Comparison of ENCODE assay signal across 12 mouse cellular contexts in the genomic region with DNA sequence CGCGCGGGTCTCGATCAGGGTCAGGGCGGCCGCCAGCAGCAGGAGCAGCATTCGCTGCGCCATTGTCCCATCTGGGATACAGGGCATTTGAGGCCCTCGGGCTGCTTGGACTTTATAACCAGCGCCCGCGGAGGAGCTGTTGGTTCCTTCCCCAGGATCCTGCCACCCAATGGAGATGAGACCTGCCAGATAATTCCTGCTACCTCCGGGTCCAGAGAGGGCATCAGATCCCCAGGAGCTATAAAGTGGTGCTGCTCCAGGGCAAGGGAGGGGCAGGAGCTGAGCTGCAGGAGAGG. TPM values are rescaled to one million over a fixed set of nuclear protein-coding genes. Genes with fewer than 3 reads are reported as not detected.
DNase-seq lines count a peak whose midpoint lies in the region; ATAC-seq and TF ChIP-seq lines count a peak whose summit lies in the region.
"Not testable (repeated sequence)": the region's sequence is repeated elsewhere in the genome, so short reads cannot be mapped to it uniquely, and the experiment has no call there.
"Had no signal": no experiment of that assay in that cellular context is flagged by ENCODE, and none has a peak within 500 bp of the region (broad histone marks: within the 10 kb centered on the region; RNA-seq: fewer than 3 reads in every experiment).

No protein-coding gene starts in this region.

- H3K27me3 ChIP-seq in ES-Bruce4 (ENCODE audit: control insufficient read depth, insufficient read depth, low read length, poor library complexity, severe bottlenecking) = not testable (repeated sequence)
- H3K27me3 ChIP-seq in forebrain, embryonic 10.5 days (ENCODE audit: poor library complexity, severe bottlenecking) = peaks cover 82% of the 10 kb centered on the region
- peaks cover 46% of the 10 kb centered on the region for H3K27me3 ChIP-seq in heart, embryonic 11.5 days (ENCODE audit: control insufficient read depth, insufficient read depth, low read length)
- H3K27me3 ChIP-seq in hindbrain, embryonic 15.5 days = peaks cover 60% of the 10 kb centered on the region
- H3K27me3 ChIP-seq in liver, embryonic 14.5 days (ENCODE audit: control insufficient read depth, insufficient read depth, low read length) = peaks cover 27% of the 10 kb centered on the region
- peaks cover 78% of the 10 kb centered on the region for H3K27me3 ChIP-seq in midbrain, embryonic 10.5 days (ENCODE audit: low read depth, poor library complexity, severe bottlenecking)
- peaks cover 58% of the 10 kb centered on the region for H3K27me3 ChIP-seq in neural tube, embryonic 15.5 days (replicated peaks)

- TF ChIP-seq POLR2A in ES-Bruce4 (IDR thresholded peaks at IDR 0.05; ENCODE audit: insufficient read depth, low read length) = not testable (repeated sequence)

- not testable (repeated sequence) for TF ChIP-seq EP300 in ES-Bruce4 (IDR thresholded peaks at IDR 0.05; ENCODE audit: insufficient read depth, low read depth, low read length); liver, embryonic 14.5 days (IDR thresholded peaks at IDR 0.05; ENCODE audit: low read depth)

- H3K9me3 ChIP-seq in ES-Bruce4 (replicated peaks; ENCODE audit: control insufficient read depth, insufficient read depth, low read length, poor library complexity, severe bottlenecking); forebrain, embryonic 10.5 days; heart, embryonic 11.5 days (replicated peaks; ENCODE audit: control insufficient read depth, low read length); hindbrain, embryonic 15.5 days; liver, embryonic 14.5 days (ENCODE audit: control insufficient read depth, low read length); midbrain, embryonic 10.5 days (replicated peaks); neural tube, embryonic 15.5 days (replicated peaks): not testable (repeated sequence)

- not testable (repeated sequence) for ATAC-seq in heart, embryonic 11.5 days (replicated peaks; ENCODE audit: insufficient number of reproducible peaks, low FRiP score, low TSS enrichment); hindbrain, embryonic 15.5 days (ENCODE audit: low FRiP score, low read depth); liver, embryonic 14.5 days (ENCODE audit: insufficient read depth); neural tube, embryonic 15.5 days (ENCODE audit: low FRiP score)

- H3K4me3 ChIP-seq in ES-Bruce4 (ENCODE audit: low read depth, low read length) = peak overlapping the region; percentile 70
- H3K4me3 ChIP-seq in forebrain, embryonic 10.5 days = peak overlapping the region; percentile 44
- peak overlapping the region; percentile 35 for H3K4me3 ChIP-seq in heart, embryonic 11.5 days (ENCODE audit: low read depth, low read length)
- peak overlapping the region; percentile 37 for H3K4me3 ChIP-seq in hindbrain, embryonic 15.5 days
- peak overlapping the region; percentile 47 for H3K4me3 ChIP-seq in layer of hippocampus, adult 2 months
- not testable (repeated sequence) for H3K4me3 ChIP-seq in liver, embryonic 14.5 days (ENCODE audit: insufficient read depth in 1 of 2, low read depth in 2 of 2, low read length in 2 of 2)
- H3K4me3 ChIP-seq in midbrain, embryonic 10.5 days = peak overlapping the region; percentile 47
- peak overlapping the region; percentile 34 for H3K4me3 ChIP-seq in neural tube, embryonic 15.5 days (replicated peaks)

- H3K9ac ChIP-seq in ES-Bruce4 (ENCODE audit: low read depth, poor library complexity, severe bottlenecking) = peak overlapping the region; percentile 71
- H3K9ac ChIP-seq in heart, embryonic 11.5 days (ENCODE audit: low read depth, low read length); liver, embryonic 14.5 days (replicated peaks): not testable (repeated sequence)
- H3K9ac ChIP-seq in hindbrain, embryonic 15.5 days = 0 out of 2 replicates have a peak overlapping the region, but pooled peaks have one; percentile 7
- H3K9ac ChIP-seq in neural tube, embryonic 15.5 days (replicated peaks) = 0 out of 2 replicates have a peak overlapping the region, but pooled peaks have one; percentile 23

- H3K27ac ChIP-seq in ES-Bruce4 (ENCODE audit: insufficient read depth, low read length) = peak overlapping the region; percentile 40
- H3K27ac ChIP-seq in forebrain, embryonic 10.5 days; heart, embryonic 11.5 days (ENCODE audit: low read depth, low read length); hindbrain, embryonic 15.5 days (replicated peaks); layer of hippocampus, adult 2 months; liver, embryonic 14.5 days; midbrain, embryonic 10.5 days (replicated peaks); neural tube, embryonic 15.5 days (replicated peaks): not testable (repeated sequence)

- DNase-seq in forebrain, embryonic 10.5 days (ENCODE audit: extremely low spot score, low spot score); layer of hippocampus, adult 2 months (ENCODE audit: low spot score in 2 of 2); liver, embryonic 14.5 days (ENCODE audit: low read depth in 3 of 3, low spot score in 3 of 3); midbrain, embryonic 10.5 days (ENCODE audit: low spot score): not testable (repeated sequence)

- TF ChIP-seq CTCF in ES-Bruce4 (IDR thresholded peaks at IDR 0.05; ENCODE audit: low read depth, low read length); layer of hippocampus, adult 2 months (conservative IDR thresholded peaks at IDR 0.05); liver, embryonic 14.5 days (IDR thresholded peaks at IDR 0.05; ENCODE audit: low read depth): not testable (repeated sequence)

- under 1% methylated on average over 13 of the region's 13 CpGs for WGBS in forebrain, embryonic 10.5 days
- WGBS in heart, embryonic 11.5 days (ENCODE audit: insufficient replicate concordance) = 2% methylated on average over 13 of the region's 13 CpGs
- WGBS in hindbrain, embryonic 15.5 days = 2% methylated on average over 12 of the region's 13 CpGs
- 3% methylated on average over 13 of the region's 13 CpGs for WGBS in liver, embryonic 14.5 days (ENCODE audit: insufficient replicate concordance)
- WGBS in midbrain, embryonic 10.5 days = 2% methylated on average over 13 of the region's 13 CpGs
- WGBS in neural tube, embryonic 15.5 days = under 1% methylated on average over 13 of the region's 13 CpGs

- not testable (repeated sequence) for H3K36me3 ChIP-seq in ES-Bruce4 (ENCODE audit: control insufficient read depth, insufficient read depth, low read length, poor library complexity, severe bottlenecking); forebrain, embryonic 10.5 days (replicated peaks); heart, embryonic 11.5 days (ENCODE audit: control insufficient read depth, insufficient read depth, low read length); hindbrain, embryonic 15.5 days; liver, embryonic 14.5 days (replicated peaks; ENCODE audit: control insufficient read depth, insufficient read depth, low read depth); midbrain, embryonic 10.5 days; neural tube, embryonic 15.5 days

- peak overlapping the region; percentile 61 for H3K4me2 ChIP-seq in heart, embryonic 11.5 days
- peak overlapping the region; percentile 61 for H3K4me2 ChIP-seq in hindbrain, embryonic 15.5 days
- peak overlapping the region; percentile 42; the same call in 1 of the 2 replicates for H3K4me2 ChIP-seq in liver, embryonic 14.5 days (ENCODE audit: low read depth)
- peak overlapping the region; percentile 60 for H3K4me2 ChIP-seq in neural tube, embryonic 15.5 days

- not testable (repeated sequence) for H3K4me1 ChIP-seq in ES-Bruce4 (ENCODE audit: control insufficient read depth, insufficient read depth, low read length); heart, embryonic 11.5 days (ENCODE audit: control insufficient read depth, insufficient read depth, low read length); liver, embryonic 14.5 days (replicated peaks; ENCODE audit: control insufficient read depth in 2 of 2, insufficient read depth in 2 of 2, low read length in 1 of 2); midbrain, embryonic 10.5 days
- H3K4me1 ChIP-seq in forebrain, embryonic 10.5 days = peaks cover 11% of the 10 kb centered on the region
- peaks cover 11% of the 10 kb centered on the region for H3K4me1 ChIP-seq in hindbrain, embryonic 15.5 days (replicated peaks)
- peaks cover 10% of the 10 kb centered on the region for H3K4me1 ChIP-seq in neural tube, embryonic 15.5 days

RNA-seq across cellular contexts. Expression of a gene that starts 16.6 kb away (rescaled TPM):
- 0.81 and 1.4 TPM in 2 replicates for polyA plus RNA-seq in ES-Bruce4 (2011; ENCODE audit: insufficient read depth, insufficient read length, low read depth, missing spikeins)
- polyA plus RNA-seq in forebrain, embryonic 10.5 days (2016; fragmentation: Nextera tagmentation; extraction: Ambion mirVana) = not detected in 2 replicates
- polyA plus RNA-seq in heart, embryonic 11.5 days (2014; fragmentation: Nextera tagmentation; extraction: Ambion mirVana) = not detected in 2 replicates
- polyA plus RNA-seq in hindbrain, embryonic 15.5 days (2015; fragmentation: Nextera tagmentation; extraction: Ambion mirVana) = not detected in 2 replicates
- total RNA-seq in layer of hippocampus, adult 2 months (2021) = not detected
- polyA plus RNA-seq in liver, embryonic 14.5 days (2012; rRNA removed) = not detected in 2 replicates
- polyA plus RNA-seq in liver, embryonic 14.5 days (2014; fragmentation: Nextera tagmentation; extraction: Ambion mirVana) = not detected in 2 replicates
- not detected in 2 replicates for polyA plus RNA-seq in midbrain, embryonic 10.5 days (2016; fragmentation: Nextera tagmentation; extraction: Ambion mirVana)
- polyA plus RNA-seq in neural tube, embryonic 15.5 days (2015; fragmentation: Nextera tagmentation; extraction: Ambion mirVana) = not detected in 2 replicates
- total RNA-seq: layer of hippocampus, adult 18-20 months; left cerebral cortex, postnatal 10 days; neutrophil, adult 5-6 weeks had no signal
- polyA plus RNA-seq: macrophage had no signal

RNA-seq across cellular contexts. Expression of a gene that starts 22.5 kb away (rescaled TPM):
- 13.5 and 17.5 TPM in 2 replicates for polyA plus RNA-seq in ES-Bruce4 (2011; ENCODE audit: insufficient read depth, insufficient read length, low read depth, missing spikeins)
- polyA plus RNA-seq in forebrain, embryonic 10.5 days (2016; fragmentation: Nextera tagmentation; extraction: Ambion mirVana) = not detected in 2 replicates
- polyA plus RNA-seq in heart, embryonic 11.5 days (2014; fragmentation: Nextera tagmentation; extraction: Ambion mirVana) = not detected in 2 replicates
- polyA plus RNA-seq in hindbrain, embryonic 15.5 days (2015; fragmentation: Nextera tagmentation; extraction: Ambion mirVana) = not detected in 2 replicates
- total RNA-seq in layer of hippocampus, adult 2 months (2021) = not detected
- polyA plus RNA-seq in liver, embryonic 14.5 days (2012; rRNA removed) = not detected in 2 replicates
- polyA plus RNA-seq in liver, embryonic 14.5 days (2014; fragmentation: Nextera tagmentation; extraction: Ambion mirVana) = not detected in 2 replicates
- 0.22 TPM in 1 of 2 replicates, not detected in the other for polyA plus RNA-seq in midbrain, embryonic 10.5 days (2016; fragmentation: Nextera tagmentation; extraction: Ambion mirVana)
- not detected in 2 replicates for polyA plus RNA-seq in neural tube, embryonic 15.5 days (2015; fragmentation: Nextera tagmentation; extraction: Ambion mirVana)
- total RNA-seq: layer of hippocampus, adult 18-20 months; left cerebral cortex, postnatal 10 days; neutrophil, adult 5-6 weeks had no signal
- polyA plus RNA-seq: macrophage had no signal

RNA-seq across cellular contexts. Expression of a gene that starts 24.3 kb away (rescaled TPM):
- polyA plus RNA-seq in ES-Bruce4 (2011; ENCODE audit: insufficient read depth, insufficient read length, low read depth, missing spikeins) = 0.41 TPM in 1 of 2 replicates, not detected in the other
- polyA plus RNA-seq in forebrain, embryonic 10.5 days (2016; fragmentation: Nextera tagmentation; extraction: Ambion mirVana) = not detected in 2 replicates
- not detected in 2 replicates for polyA plus RNA-seq in heart, embryonic 11.5 days (2014; fragmentation: Nextera tagmentation; extraction: Ambion mirVana)
- not detected in 2 replicates for polyA plus RNA-seq in hindbrain, embryonic 15.5 days (2015; fragmentation: Nextera tagmentation; extraction: Ambion mirVana)
- under 1 TPM in 1 of 2 experiments, not detected in 1; 0.29 TPM for total RNA-seq in layer of hippocampus, adult 2 months (2021)
- not detected in 2 replicates for polyA plus RNA-seq in liver, embryonic 14.5 days (2012; rRNA removed)
- polyA plus RNA-seq in liver, embryonic 14.5 days (2014; fragmentation: Nextera tagmentation; extraction: Ambion mirVana) = not detected in 2 replicates
- polyA plus RNA-seq in midbrain, embryonic 10.5 days (2016; fragmentation: Nextera tagmentation; extraction: Ambion mirVana) = not detected in 2 replicates
- not detected in 2 replicates for polyA plus RNA-seq in neural tube, embryonic 15.5 days (2015; fragmentation: Nextera tagmentation; extraction: Ambion mirVana)
- total RNA-seq: layer of hippocampus, adult 18-20 months; left cerebral cortex, postnatal 10 days had no signal

RNA-seq across cellular contexts. Expression of a gene that starts 44.3 kb away (rescaled TPM):
- 0.64 and 0.84 TPM in 2 replicates for polyA plus RNA-seq in ES-Bruce4 (2011; ENCODE audit: insufficient read depth, insufficient read length, low read depth, missing spikeins)
- polyA plus RNA-seq in forebrain, embryonic 10.5 days (2016; fragmentation: Nextera tagmentation; extraction: Ambion mirVana) = not detected in 2 replicates
- polyA plus RNA-seq in heart, embryonic 11.5 days (2014; fragmentation: Nextera tagmentation; extraction: Ambion mirVana) = not detected in 2 replicates
- not detected in 2 replicates for polyA plus RNA-seq in hindbrain, embryonic 15.5 days (2015; fragmentation: Nextera tagmentation; extraction: Ambion mirVana)
- not detected for total RNA-seq in layer of hippocampus, adult 2 months (2021)
- not detected in 2 replicates for polyA plus RNA-seq in liver, embryonic 14.5 days (2012; rRNA removed)
- not detected in 2 replicates for polyA plus RNA-seq in liver, embryonic 14.5 days (2014; fragmentation: Nextera tagmentation; extraction: Ambion mirVana)
- not detected in 2 replicates for polyA plus RNA-seq in midbrain, embryonic 10.5 days (2016; fragmentation: Nextera tagmentation; extraction: Ambion mirVana)
- 0.57 TPM in 1 of 2 replicates, not detected in the other for polyA plus RNA-seq in neural tube, embryonic 15.5 days (2015; fragmentation: Nextera tagmentation; extraction: Ambion mirVana)
- total RNA-seq: layer of hippocampus, adult 18-20 months; left cerebral cortex, postnatal 10 days; neutrophil, adult 5-6 weeks had no signal
- polyA plus RNA-seq: macrophage had no signal

Comparison
In these comparisons a context has a peak if more than half of its experiments do, and no peak if none do; other contexts are left out.
1. RNA of a gene that starts 22.5 kb away (polyA plus RNA-seq): 13.5 to 17.5 TPM in ES-Bruce4; 0.22 TPM in midbrain, embryonic 10.5 days, not detected in forebrain, embryonic 10.5 days, not detected in heart, embryonic 11.5 days, not detected in hindbrain, embryonic 15.5 days, not detected in liver, embryonic 14.5 days and not detected in neural tube, embryonic 15.5 days; every median in the first group is over 10 times any median in the second.
2. Peak in every context shown above with its lines, with median percentiles within 50 percentile points of each other: H3K4me2 ChIP-seq.